Mouse (Mus musculus) ovary, postnatal 10 days (tissue): ENCODE measurements around the gene Rab31.

Experiments
- DNase-seq: peaks from one replicate; pipeline ENCODE4 v3.0.0; 2022; ENCODE audit warnings: low spot score

Gene Rab31

GRCm38 (mm10) chr17:65701797-65702566 lies 70.6 kb downstream of the Rab31 start:
- peak; percentile 29 for DNase-seq

- DNase-seq, result no peak
Observed at GRCm38 (mm10) chr17:65701356-65701755, 71.2 kb downstream of the Rab31 start.

- no peak for DNase-seq
Observed at GRCm38 (mm10) chr17:65700060-65700459, 72.5 kb downstream of the Rab31 start.

GRCm38 (mm10) chr17:65697791-65698463 lies 74.6 kb downstream of the Rab31 start:
- DNase-seq, result no peak

GRCm38 (mm10) chr17:65696939-65697338 lies 75.6 kb downstream of the Rab31 start:
- no peak for DNase-seq

- DNase-seq, result no peak
Observed at GRCm38 (mm10) chr17:65692276-65692675, 80.3 kb downstream of the Rab31 start.

- DNase-seq, result no peak
Observed at GRCm38 (mm10) chr17:65683731-65684130, 88.8 kb downstream of the Rab31 start.

- DNase-seq, result no peak
Observed at GRCm38 (mm10) chr17:65683316-65683715, 89.2 kb downstream of the Rab31 start.

GRCm38 (mm10) chr17:65682071-65682680 lies 90.4 kb downstream of the Rab31 start:
- no peak for DNase-seq

GRCm38 (mm10) chr17:65681516-65681915 lies 91.0 kb downstream of the Rab31 start:
- no peak for DNase-seq

GRCm38 (mm10) chr17:65680801-65681412 lies 91.6 kb downstream of the Rab31 start:
- DNase-seq, result no peak

- no peak for DNase-seq
Observed at GRCm38 (mm10) chr17:65679806-65680446, 92.6 kb downstream of the Rab31 start.

- DNase-seq, result no peak
Observed at GRCm38 (mm10) chr17:65677742-65678141, 94.8 kb downstream of the Rab31 start.

- no peak for DNase-seq
Observed at GRCm38 (mm10) chr17:65676536-65676935, 96.0 kb downstream of the Rab31 start.

- no peak for DNase-seq
Observed at GRCm38 (mm10) chr17:65675985-65676384, 96.6 kb downstream of the Rab31 start.

GRCm38 (mm10) chr17:65674710-65675171 lies 97.8 kb downstream of the Rab31 start:
- DNase-seq, result no peak

GRCm38 (mm10) chr17:65672926-65673325 lies 99.6 kb downstream of the Rab31 start:
- DNase-seq, result no peak

- DNase-seq, result no peak
Observed at GRCm38 (mm10) chr17:65669061-65669460, 103.5 kb downstream of the Rab31 start.

- DNase-seq, result no peak
Observed at GRCm38 (mm10) chr17:65667792-65668191, 104.8 kb downstream of the Rab31 start.

GRCm38 (mm10) chr17:65666388-65667161 lies 106.0 kb downstream of the Rab31 start:
- DNase-seq, result no peak

GRCm38 (mm10) chr17:65665786-65666387 lies 106.7 kb downstream of the Rab31 start:
- no peak for DNase-seq
